Mouse (Mus musculus) erythroblast, embryonic 14.5 days (primary cell): ENCODE data around the gene Olfr286.

Source experiments
- GATA1 ChIP-seq: IDR thresholded peaks from 2 replicates; pipeline ENCODE4 v1.6.1; 2012; ENCODE audit warnings: low read length, inconsistent platforms, mixed read lengths
- TAL1 ChIP-seq: IDR thresholded peaks from 3 replicates; pipeline ENCODE4 v1.6.1; 2012; ENCODE audit warnings: low read length, inconsistent platforms, mixed read lengths

DNA sequence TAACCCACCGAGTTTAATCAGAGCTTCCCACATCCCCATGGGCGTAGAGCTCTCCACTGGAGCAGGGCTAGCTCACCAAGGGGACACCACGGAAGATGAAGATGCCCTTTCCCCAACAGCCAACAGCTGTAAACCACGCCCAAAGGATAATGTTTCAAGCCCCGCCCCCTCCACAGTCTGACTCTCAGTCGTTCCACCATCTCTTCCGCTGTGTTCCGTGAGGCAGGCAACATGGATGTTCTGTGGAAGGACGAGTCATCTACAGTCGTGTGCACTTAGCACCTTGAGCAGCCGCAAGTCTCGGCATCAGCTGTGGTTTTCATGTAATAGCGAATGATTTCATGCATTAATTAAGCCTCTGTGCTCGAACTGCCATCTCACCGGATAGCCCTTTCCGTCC lies 8.6 kb downstream of the Olfr286 start:
- no peak for TF ChIP-seq GATA1
- no peak for TF ChIP-seq TAL1
